Mouse (Mus musculus) yolk sac, embryonic 10.5 days (tissue): ENCODE data around the gene Rexo1.
A peak's percentile ranks its signal among the peaks of the same experiment; 100 is the strongest.

Source experiments
- DNase-seq: peaks from one replicate; pipeline ENCODE4 v3.0.0-alpha.2; 2017; ENCODE audit warnings: low spot score

Gene Rexo1

DNA sequence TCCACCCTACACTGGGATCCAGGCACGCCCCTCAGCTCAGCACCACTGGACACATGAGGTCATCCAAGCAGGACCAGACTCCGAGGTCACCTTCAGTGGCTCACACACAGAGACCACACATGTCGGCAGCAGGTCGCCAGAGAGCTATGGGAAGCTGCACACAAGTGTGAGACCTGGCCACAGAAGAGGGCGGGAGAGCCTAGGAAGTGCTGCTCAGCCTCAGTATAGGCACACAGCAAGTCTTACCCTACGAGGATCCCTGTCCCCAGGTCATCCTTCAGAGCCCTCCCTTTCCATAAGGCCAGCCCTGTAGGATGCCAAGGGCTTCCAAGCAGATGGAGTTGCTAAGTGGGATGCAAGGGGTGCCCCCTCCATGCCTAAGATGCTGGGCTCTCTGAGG is 7.4 kb downstream of the Rexo1 start:
- no peak for DNase-seq

DNA sequence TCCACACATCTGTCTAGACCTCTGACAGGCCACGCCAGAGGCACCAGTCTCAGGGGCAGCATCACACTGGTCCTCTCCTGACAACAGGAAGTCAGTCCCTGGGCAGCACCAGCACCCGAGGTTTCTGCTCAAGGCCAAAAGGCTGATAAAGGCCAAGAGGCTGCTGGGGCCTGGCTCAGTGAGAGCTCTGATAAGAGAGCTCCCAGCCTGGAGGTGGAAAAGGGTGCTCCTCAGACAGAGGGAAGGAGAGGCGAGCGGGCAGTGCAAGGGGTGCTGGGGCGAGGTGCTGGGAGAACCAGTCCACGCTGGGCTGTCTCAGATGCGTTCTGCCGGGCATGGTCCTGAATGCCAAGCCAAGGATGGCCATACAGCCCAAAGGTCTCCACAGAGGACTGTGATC is 7.8 kb downstream of the Rexo1 start:
- no peak for DNase-seq

DNA sequence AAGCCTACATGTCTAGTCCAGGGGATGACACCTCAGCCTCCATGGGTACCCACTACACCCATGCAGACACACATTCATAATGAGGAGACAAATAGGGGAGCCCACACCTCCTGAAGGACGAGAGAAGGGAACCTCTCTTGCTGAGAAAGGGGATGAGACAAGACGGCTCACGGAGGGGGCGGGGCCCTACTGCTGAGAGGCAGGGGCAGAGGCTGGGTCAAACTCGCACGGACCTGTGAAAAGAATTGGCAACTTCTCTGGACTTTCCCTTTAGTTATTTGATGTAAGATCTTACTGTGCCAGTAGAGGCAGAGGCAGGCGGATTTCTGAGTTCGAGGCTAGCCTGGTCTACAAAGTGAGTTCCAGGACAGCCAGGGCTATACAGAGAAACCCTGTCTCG is 9.0 kb downstream of the Rexo1 start:
- no peak for DNase-seq

DNA sequence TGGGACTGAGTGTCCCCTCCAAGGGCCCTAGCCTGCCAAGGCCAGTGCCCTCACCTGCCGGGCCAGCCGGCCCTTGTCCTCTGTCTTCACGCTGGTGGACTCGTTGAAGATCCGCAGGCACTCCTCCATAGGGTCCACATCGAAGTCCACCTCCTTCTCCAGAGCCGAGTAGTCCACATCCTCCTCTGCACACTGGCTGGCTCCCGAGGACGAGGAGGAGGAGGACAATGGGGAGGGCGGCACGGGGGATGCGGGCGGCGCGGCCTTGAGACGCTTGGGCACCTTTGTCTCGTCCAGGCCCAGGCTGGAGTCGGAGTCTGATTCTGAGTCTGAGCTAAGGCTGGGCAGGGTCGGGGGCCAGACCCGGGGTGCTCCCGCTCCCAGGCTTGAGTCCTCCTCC is 12.1 kb downstream of the Rexo1 start:
- DNase-seq: no peak

DNA sequence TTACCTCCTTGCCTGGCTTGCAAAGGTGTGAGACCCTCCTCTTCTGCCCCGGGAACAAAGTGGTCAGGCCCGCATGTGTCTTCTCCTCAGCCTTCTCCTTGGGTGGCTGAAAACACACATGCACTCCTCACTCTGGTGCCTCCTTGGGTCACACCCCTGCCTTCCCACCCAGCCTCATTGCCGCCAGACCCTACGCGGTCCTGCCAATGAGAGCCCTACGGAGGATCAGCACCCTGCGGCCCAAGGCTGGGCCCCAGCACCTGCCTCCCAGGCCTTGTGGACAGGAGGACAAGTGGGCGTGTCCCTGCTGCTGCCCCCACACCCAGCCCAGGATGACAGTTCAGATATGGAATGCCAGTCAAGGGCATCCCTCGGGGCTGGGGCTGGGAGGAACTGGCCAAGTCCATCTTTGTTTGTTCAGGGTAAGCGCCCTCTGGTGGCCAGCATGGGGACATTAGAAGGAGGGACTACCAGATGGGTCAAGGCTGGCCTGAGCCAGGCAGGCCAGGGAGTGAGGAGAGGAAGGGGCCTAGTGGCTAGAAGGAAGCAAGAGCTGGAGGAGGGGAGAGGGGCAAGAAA is 12.8 kb downstream of the Rexo1 start:
- no peak for DNase-seq

DNA sequence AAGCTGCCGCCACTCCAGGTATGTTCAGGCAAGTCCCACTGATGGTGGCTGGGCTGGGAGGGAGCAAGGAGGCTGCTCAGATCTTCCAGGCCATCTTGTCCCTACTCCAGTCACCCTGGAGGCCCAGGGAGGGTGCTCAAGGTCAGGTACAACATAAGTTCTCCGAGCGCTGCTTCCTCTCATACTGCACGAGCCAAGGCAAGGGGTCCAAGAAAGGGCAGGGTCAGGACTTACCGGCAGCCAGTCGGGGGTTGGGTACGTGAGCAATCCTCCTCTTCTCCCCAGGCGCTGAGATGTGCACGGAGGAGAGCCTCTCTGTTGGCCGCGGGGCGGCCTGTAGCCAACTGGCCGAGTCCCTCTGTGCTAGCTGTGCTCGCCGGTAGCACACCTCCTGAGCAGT is 13.8 kb downstream of the Rexo1 start:
- no peak for DNase-seq

DNA sequence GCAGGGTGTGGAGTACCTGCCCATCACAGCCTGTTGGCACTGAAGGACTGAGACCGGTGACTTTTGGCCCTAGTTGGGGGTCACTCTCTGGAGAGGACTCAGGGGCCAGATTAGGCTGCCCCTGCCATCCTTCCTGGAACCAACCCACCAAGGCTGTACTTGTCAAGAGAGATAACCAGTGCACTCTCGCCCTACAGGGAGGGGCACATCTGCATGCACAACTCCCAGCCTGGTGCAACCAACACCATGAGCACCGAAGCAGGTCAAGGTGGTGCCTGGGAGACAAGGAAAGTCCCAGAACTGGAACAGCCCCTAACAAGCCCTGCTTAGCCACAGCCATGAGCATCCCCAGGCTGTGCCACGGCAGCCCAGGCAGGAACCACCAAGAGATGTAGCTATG is 14.4 kb downstream of the Rexo1 start:
- DNase-seq: no peak

DNA sequence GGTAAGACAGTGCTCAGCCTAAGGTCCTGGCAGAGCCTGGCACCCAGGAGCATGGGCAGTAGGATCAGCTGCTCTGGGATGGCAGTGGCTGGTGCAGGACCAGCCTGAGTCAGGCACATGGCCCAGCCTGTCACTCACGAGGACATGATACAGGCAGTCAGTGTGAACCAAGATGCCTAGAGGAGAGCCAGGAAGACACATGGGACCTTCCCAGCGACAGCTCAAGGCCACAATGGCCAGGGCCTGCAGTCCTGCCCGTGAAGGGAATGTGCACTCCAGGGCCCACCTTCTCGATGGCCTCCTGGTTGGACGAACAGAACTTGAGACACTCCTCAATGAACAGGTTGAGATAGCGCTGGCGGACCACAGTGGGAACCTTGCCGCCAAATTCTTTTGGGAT is 15.8 kb downstream of the Rexo1 start:
- DNase-seq: no peak

DNA sequence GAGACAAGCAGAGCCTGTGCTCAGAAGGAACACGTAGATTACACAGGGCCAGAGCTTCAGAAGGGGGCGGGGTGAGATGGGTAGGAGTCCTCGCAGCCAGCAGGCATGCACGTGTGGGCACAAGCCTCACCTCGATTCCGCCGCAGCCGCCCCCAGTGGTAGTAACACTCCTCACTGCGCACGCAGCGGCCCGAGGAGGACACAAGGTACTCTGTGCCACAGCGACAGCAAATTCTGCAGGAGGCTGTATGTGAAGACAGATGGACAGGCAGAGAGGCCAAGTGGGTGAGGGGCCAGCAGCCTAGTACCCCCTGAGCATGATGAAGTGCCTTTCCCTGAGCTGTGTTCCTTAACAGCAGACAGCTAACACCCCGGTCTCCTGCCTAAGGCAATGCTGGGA is 17.5 kb downstream of the Rexo1 start:
- DNase-seq: no peak

DNA sequence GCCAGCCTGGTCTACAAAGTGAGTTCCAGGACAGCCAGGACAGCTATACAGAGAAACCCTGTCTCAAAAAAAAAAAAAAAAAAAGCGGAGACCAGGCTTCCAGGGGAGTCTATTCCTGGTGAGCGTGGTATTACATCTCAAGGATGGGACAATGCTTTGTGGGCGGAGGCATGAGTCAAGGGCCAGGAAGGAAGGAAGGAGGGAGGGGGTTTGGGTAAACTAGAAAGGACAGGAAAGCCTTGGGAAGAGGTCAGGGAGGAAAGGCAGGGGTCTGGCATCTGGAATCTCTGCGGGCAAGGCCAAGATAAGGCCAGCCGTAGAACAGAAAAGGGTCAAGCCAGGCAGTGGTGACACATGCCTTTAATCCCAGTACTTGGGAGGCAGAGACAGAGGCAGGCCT is 21.9 kb downstream of the Rexo1 start:
- DNase-seq: peak; percentile 38

DNA sequence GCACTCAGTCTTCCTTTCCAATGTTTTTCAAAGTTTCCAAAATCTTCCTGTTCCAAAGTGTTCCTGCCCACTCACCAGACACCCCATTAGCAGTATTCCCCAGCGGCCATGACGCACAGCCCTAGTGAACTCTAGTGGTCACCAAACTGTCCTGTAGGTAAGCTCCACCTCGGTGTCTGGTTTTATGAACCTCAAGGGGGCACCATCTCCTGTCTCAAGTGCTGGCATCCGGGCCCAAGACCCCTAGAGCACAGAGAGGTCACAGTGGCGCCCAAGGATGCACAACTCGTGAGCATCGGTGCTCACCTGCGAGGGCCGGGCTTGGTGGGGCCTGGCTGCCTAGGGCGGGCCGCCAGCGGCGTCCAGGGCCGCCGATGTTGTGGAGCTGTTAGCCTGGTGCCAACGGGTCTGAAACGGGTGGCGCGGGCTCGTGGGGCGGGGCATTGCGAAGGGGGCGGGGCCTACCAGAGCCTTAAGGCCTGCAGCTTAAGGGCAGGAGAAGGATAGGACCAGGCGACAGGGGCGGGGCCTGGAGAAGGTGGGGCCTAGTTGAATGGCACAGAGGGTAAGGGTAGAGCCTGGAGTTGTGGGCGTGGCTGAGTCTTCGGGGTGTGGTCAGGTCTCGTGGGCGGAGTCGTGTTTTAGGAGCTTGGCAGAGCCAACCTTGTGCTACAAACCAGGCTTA is 22.5 kb downstream of the Rexo1 start, which contains the start of gene Atp8b3:
Gene Atp8b3, minus strand, starts transcription at position 415 of the 685 bp plus-strand sequence.
- DNase-seq: peak; percentile 81

DNA sequence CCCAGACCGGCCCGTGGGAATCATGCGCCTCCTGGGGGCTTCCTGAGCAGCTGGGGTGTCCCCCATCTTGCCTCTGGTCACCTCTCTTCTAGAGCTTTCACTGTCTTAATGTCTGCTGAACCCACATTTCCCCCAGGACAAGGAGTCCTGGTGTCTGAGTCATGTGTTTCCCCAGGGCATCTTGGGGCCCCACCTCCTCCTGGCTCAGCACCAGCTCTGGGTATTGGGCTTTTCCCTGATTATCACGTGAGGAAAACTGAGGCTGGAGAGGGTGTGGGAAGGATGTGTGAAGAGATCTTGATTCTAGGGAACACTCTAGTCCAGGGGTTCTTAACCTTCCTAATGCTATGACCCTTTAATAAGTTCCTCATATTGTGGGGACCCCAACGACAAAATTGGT is 23.2 kb downstream of the Rexo1 start:
- DNase-seq: no peak

DNA sequence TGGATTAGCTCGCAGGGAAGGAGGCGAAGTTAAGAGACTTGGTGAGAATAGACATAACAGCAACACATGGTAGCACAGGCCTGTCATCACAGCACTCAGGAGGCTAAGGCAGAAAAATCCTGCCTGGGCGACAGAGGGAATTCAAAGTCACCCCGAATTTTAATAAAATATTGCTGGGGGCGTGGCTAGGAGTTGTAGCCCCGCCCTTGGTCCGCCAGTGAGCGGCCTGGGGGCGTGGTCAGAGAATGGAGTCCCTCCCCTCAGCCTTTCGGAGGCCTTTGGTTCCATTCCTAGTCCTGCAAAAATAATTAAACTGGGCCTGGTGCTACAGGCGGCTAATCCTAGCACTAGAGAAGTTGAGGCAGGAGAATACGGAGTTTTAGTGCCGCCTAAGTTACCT is 25.6 kb downstream of the Rexo1 start:
- no peak for DNase-seq

DNA sequence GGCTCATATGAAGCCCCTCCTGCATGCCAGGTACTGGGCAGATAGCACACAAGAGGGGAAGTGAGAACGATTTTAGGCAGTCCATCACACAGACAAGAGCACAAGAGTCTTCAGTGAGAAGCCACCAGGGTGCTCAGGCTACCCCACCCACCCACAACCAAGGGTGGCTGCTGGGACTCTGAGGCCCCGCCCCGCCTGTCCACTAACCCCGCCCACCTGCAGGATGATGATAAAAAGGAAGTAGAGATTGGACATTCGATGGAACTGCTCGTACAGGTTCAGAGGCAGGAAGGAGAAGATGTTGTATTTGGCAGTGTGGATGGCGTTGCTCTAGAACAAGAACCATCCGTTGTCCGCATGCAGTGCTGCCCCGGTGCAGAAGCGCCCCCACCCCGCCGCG is 26.3 kb downstream of the Rexo1 start:
- no peak for DNase-seq

DNA sequence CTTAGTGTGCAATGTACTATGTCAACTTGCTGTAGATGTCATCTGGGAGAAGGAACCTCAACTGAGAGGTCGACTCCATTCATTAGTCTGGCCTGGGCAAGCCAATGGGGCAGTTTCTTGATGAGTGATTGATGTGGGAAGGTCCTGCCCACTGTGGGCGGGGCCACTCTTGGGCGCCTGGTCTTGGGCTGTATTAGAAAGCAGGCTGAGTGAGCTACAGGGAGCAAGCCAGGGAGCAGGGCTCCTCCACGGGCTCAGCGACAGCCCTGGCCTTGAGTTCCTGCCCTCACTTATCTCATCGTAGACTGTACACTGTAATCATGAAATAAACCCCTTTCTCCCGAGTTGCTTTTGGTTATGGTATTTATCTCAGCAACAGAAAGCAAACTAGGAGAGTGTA is 27.7 kb downstream of the Rexo1 start:
- no peak for DNase-seq

DNA sequence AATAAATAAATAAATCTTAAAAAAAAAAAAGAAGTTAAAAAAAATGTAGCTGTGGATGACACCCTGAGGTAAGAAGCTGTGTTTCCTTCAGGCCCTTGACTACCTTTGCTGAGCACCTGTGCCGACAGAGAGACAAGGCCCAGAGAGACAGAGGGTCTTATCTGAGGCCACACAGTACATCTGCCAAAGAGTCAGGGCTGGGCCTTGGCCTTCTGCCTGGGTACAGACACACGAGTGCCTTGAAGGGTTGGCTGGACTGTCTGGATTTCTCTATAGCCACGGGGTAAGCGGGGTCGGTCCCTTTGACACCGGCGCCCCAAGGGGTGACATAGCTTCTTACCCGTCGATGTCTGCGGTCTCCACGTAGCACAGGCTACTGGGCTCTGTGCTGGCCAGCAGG is 28.6 kb downstream of the Rexo1 start:
- DNase-seq: no peak

DNA sequence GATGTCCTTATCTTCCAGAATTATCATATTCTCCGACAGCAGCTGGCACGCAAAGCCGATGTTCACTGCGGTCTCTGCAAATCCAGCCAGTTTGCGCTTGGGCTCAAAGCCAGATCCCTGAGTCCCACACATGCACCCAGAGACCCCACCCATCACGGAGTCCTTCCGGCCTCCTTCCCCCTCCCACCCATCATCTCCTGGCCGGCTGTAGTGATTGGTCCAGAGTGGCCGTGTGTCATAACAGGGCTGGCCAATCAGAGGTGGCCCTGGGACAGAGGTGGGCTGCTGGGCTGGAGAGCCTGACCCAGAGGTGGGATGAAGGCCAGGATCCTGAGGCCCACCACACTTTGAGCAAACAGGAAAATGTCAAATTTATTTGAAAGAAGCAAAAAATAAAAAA is 35.2 kb downstream of the Rexo1 start:
- no peak for DNase-seq

DNA sequence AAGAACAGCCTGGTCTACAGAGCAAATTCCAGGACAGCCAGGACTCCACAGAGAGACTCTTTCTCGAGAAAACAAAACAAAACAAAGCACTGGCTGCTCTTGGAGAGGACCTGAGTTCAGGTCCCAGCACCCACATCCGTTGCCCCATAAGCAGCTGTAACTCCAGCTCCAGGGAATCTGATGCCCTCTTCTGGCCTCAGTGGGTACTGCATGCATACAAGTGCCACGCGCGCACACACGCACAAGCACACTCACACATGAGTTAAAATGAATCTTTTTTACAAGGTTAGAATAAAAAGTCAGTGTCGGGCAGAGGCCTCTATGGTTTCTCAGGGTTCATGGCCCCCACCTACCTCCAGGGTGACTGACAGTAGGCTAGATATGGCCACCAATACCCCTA is 38.1 kb downstream of the Rexo1 start:
- DNase-seq: no peak

DNA sequence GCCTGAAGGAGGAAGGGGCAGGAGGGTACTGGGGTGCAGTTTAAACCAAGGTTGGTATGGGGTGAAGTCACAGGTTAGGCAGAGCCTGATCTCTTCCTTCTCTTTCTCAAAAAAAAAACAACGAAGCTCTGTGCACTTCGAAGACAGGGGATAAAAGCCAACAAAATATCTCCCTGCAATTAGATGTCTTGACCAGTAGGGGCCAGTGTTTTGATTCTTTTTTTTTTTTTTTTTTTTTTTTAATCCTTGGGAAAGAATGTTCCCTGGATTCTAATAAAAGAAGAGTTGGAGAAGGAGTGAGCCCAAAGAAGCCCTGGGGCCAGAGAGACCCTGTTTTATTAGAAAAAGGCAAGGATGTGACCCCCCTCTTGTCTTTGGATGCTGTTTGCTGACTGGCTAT is 42.1 kb downstream of the Rexo1 start:
- DNase-seq: no peak

DNA sequence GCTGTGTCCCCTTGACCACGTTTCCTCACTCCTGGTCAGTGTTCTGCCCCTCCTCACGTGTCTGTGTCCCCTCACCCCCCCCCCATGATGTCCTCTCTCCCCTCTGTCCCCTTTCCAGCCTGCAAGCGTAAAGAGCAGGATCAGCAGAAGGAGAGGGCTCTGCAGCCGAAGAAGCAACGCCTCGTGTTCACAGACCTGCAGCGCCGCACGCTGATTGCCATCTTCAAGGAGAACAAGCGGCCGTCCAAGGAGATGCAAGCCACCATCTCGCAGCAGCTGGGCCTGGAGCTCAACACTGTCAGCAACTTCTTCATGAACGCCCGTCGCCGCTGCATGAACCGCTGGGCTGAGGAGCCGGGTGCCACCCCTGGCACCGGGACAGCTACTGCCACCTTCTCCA is 47.6 kb downstream of the Rexo1 start:
- no peak for DNase-seq

DNA sequence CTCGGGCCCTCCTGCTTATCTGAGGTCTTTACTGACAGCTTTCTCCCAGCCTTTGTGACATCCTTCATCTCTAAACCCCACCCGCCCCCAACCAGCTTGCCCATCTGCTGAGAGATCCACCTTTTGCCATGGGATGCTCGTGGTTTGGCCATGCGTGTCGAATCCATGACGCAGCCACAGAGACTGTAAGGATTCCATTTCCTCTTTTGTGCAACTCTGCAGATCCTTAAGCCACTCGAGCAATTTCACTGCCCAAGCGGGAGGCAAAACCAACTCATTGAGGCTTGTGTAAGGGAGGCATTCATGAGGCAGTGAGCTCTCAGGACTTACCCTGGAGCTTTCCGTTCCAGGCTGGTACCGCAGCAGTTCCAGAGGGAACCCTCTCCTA is 51.1 kb downstream of the Rexo1 start:
- no peak for DNase-seq

DNA sequence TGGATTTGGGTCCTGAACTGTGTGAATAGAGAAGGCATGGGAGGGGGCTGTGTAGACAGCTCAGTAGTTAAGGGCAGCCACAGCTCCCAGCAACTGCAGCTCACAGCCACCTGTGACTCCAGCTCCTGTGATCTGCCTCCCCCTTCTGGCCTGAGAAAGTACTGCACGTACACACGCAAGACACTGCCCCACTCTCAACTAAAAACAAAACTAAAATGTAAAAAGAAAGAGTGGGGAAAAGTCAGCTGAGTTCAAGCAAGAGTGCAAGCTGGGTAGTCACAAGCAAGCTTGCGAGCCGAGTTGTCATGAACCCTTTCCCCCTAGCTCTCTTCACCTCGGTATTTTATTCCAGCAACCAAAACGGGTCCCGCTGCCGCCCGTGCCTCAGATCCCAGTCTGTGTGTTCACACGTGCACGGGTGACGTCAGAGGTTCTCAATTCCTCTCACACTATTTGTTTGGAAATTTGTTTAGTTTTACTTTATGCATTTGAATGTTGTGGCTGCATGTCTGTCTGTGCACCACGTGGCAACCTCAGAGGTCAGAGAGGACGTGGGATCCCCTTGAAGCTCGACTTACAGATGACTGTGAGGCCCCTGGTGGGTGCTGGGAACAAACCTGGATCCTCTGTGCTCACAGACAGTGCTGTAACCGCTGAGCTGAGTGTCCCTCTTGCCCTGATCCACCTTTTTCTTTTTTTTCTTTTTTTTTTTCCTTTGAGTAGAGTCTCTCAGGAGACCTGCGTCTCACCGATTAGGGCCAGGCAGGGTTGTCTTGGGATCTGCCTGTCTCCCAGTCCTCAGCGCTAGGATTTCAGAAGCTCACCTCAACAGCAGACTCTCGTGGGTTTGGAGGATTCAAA is 51.7 kb downstream of the Rexo1 start:
- peak; percentile 61 for DNase-seq

DNA sequence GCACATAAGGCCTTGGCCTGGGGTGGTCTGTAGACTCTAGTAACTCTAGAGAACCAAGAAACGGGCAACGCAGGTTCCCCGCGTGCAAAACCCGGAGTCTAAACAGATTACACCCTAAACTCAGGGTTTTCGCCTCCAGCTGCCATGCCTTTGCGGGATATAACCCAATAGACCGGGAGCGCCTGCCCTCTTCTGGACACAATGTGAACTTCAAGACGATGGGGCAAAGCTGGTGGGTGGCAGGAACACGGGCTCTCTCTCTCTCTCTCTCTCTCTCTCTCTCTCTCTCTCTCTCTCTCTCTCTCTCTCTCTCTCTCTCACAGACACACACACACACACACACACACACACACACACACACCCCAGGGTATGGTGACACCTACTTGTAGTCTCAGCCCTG is 55.1 kb downstream of the Rexo1 start:
- peak; percentile 31 for DNase-seq
